Mouse (Mus musculus): ENCODE measurements around the gene Ercc6.

The Ercc6 gene

GRCm38 (mm10) chr14:32513336-32514032 lies at the start of gene Ercc6:
Gene Ercc6 (plus strand): TSS chr14:32513521.
- in situ Hi-C loops (cut with MboI; ENCODE audit: unreplicated experiment in 2 of 2) = no loop called here

- in situ Hi-C loops (cut with MboI; ENCODE audit: unreplicated experiment in 2 of 2) = no loop called here
Observed at GRCm38 (mm10) chr14:32464601-32465505, 48.5 kb upstream of the Ercc6 start, which contains the start of gene Slc18a3. Gene Slc18a3 (minus strand): TSS chr14:32464850.

- in situ Hi-C loops (cut with MboI; ENCODE audit: unreplicated experiment in 2 of 2) = no loop called here
Observed at GRCm38 (mm10) chr14:32465506-32465870, 47.8 kb upstream of the Ercc6 start.

GRCm38 (mm10) chr14:32465889-32466288 lies 47.4 kb upstream of the Ercc6 start, which contains the start of gene Chat:
Gene Chat (minus strand): TSS chr14:32465989.
- in situ Hi-C loops (cut with MboI; ENCODE audit: unreplicated experiment in 2 of 2) = no loop called here

- in situ Hi-C loops (cut with MboI; ENCODE audit: unreplicated experiment in 2 of 2) = no loop called here
Observed at GRCm38 (mm10) chr14:32467606-32468005, 45.7 kb upstream of the Ercc6 start.

GRCm38 (mm10) chr14:32472996-32473395 lies 40.3 kb upstream of the Ercc6 start:
- in situ Hi-C loops (cut with MboI; ENCODE audit: unreplicated experiment in 2 of 2) = loop anchor here (5.0 to 10.0 kb wide), 4 partner anchors 231 to 678 kb away; no protein-coding TSS in a partner anchor

- in situ Hi-C loops (cut with MboI; ENCODE audit: unreplicated experiment in 2 of 2) = loop anchor here (10.0 to 25.0 kb wide), 7 partner anchors 364 to 839 kb away; partner anchors contain the start of genes Btd (in 1 of the 2), Gm49387 (in 1 of the 2) and Hacl1 (in 1 of the 2)
Observed at GRCm38 (mm10) chr14:32476559-32476958, 36.8 kb upstream of the Ercc6 start.

GRCm38 (mm10) chr14:32477581-32477980 lies 35.7 kb upstream of the Ercc6 start:
- in situ Hi-C loops (cut with MboI; ENCODE audit: unreplicated experiment in 2 of 2) = loop anchor here (10.0 to 25.0 kb wide), 7 partner anchors 365 to 840 kb away; partner anchors contain the start of genes Btd (in 1 of the 2), Gm49387 (in 1 of the 2) and Hacl1 (in 1 of the 2)

GRCm38 (mm10) chr14:32482061-32482460 lies 31.3 kb upstream of the Ercc6 start:
- in situ Hi-C loops (cut with MboI; ENCODE audit: unreplicated experiment in 2 of 2) = loop anchor here (5.0 to 25.0 kb wide), 5 partner anchors 255 to 845 kb away; partner anchors contain the start of genes Btd (in 1 of the 2), Gm49387 (in 1 of the 2) and Hacl1 (in 1 of the 2)

- in situ Hi-C loops (cut with MboI; ENCODE audit: unreplicated experiment in 2 of 2) = loop anchor here (25.0 kb wide), 4 partner anchors 380 to 855 kb away; partner anchors contain the start of genes Btd (in 1 of the 2), Gm49387 (in 1 of the 2) and Hacl1 (in 1 of the 2)
Observed at GRCm38 (mm10) chr14:32492521-32492920, 20.8 kb upstream of the Ercc6 start.

GRCm38 (mm10) chr14:32496115-32496850 lies 17.0 kb upstream of the Ercc6 start:
- in situ Hi-C loops (cut with MboI; ENCODE audit: unreplicated experiment in 2 of 2) = loop anchor here (25.0 kb wide), 4 partner anchors 384 to 859 kb away; partner anchors contain the start of genes Btd (in 1 of the 2), Gm49387 (in 1 of the 2) and Hacl1 (in 1 of the 2)

- in situ Hi-C loops (cut with MboI; ENCODE audit: unreplicated experiment in 2 of 2) = no loop called here
Observed at GRCm38 (mm10) chr14:32501303-32501702, 12.0 kb upstream of the Ercc6 start.

- in situ Hi-C loops (cut with MboI; ENCODE audit: unreplicated experiment in 2 of 2) = no loop called here
Observed at GRCm38 (mm10) chr14:32502764-32503688, 10.3 kb upstream of the Ercc6 start.

GRCm38 (mm10) chr14:32503897-32504296 lies 9.4 kb upstream of the Ercc6 start:
- in situ Hi-C loops (cut with MboI; ENCODE audit: unreplicated experiment in 2 of 2) = no loop called here

GRCm38 (mm10) chr14:32506329-32506728 lies 7.0 kb upstream of the Ercc6 start:
- in situ Hi-C loops (cut with MboI; ENCODE audit: unreplicated experiment in 2 of 2) = no loop called here

GRCm38 (mm10) chr14:32507216-32507615 lies 6.1 kb upstream of the Ercc6 start:
- in situ Hi-C loops (cut with MboI; ENCODE audit: unreplicated experiment in 2 of 2) = no loop called here

GRCm38 (mm10) chr14:32508105-32508835 lies 5.1 kb upstream of the Ercc6 start:
- in situ Hi-C loops (cut with MboI; ENCODE audit: unreplicated experiment in 2 of 2) = no loop called here

GRCm38 (mm10) chr14:32509443-32509961 lies 3.8 kb upstream of the Ercc6 start:
- in situ Hi-C loops (cut with MboI; ENCODE audit: unreplicated experiment in 2 of 2) = no loop called here
